Mouse (Mus musculus): ENCODE measurements at regions not wholly inside any gene's neighbourhood (a gene's known extent, or its start where the extent isn't known, plus 50 kb on each side); places are given as distances from the start of the nearest gene placed in this dataset.

GRCm38 (mm10) chr13:99782883-99783721, 117.8 kb downstream of the Cartpt start:
- TF ChIP-seq CTCF (IDR thresholded peaks at IDR 0.05; ENCODE audit: borderline replicate concordance, extremely low read depth, insufficient read depth, insufficient read length) (no peak), POLR2A (IDR thresholded peaks at IDR 0.05; ENCODE audit: borderline replicate concordance, extremely low read depth, insufficient read depth, insufficient read length, poor library complexity, severe bottlenecking) (no peak)

All from brain, embryonic 14.5 days (tissue).